Mouse (Mus musculus): ENCODE data around the gene Ccn5. TPM values are rescaled to one million over a fixed set of nuclear protein-coding genes. Genes with fewer than 3 reads are reported as not detected.

The Ccn5 gene
- polyA plus RNA-seq, 1 experiment from 2014 or later, result 1.4 TPM

- H3K9me3 ChIP-seq (replicated peaks), result no peaks in the 10 kb centered on the region
- no peak overlapping the region for H3K9ac ChIP-seq
- no peak overlapping the region for H3K27ac ChIP-seq (replicated peaks)
- 70% methylated on average over 14 of the region's 14 CpGs for WGBS
- no peak for ATAC-seq (ENCODE audit: insufficient number of reproducible peaks, low FRiP score, low TSS enrichment, low read depth)
- no peak overlapping the region for H3K4me2 ChIP-seq (replicated peaks)
- H3K27me3 ChIP-seq, result no peaks in the 10 kb centered on the region; the same call in 1 of the 2 replicates
- no peaks in the 10 kb centered on the region for H3K36me3 ChIP-seq
- peaks cover 9% of the 10 kb centered on the region; the same call in 1 of the 2 replicates for H3K4me1 ChIP-seq
- no peak overlapping the region for H3K4me3 ChIP-seq (replicated peaks)
Observed at GRCm38 (mm10) chr2:163876830-163877498, 56.3 kb downstream of the Ccn5 start.

GRCm38 (mm10) chr2:163880891-163881290, 60.2 kb downstream of the Ccn5 start:
- peaks cover under 1% of the 10 kb centered on the region; the same call in 1 of the 2 replicates for H3K4me1 ChIP-seq
- no peak for ATAC-seq (ENCODE audit: insufficient number of reproducible peaks, low FRiP score, low TSS enrichment, low read depth)
- H3K4me3 ChIP-seq (replicated peaks), result no peak overlapping the region
- H3K27ac ChIP-seq (replicated peaks), result no peak overlapping the region
- H3K9me3 ChIP-seq (replicated peaks), result no peaks in the 10 kb centered on the region
- no peaks in the 10 kb centered on the region; the same call in none of the 2 replicates for H3K27me3 ChIP-seq
- H3K4me2 ChIP-seq (replicated peaks), result no peak overlapping the region
- 79% methylated on average over 6 of the region's 6 CpGs for WGBS
- H3K36me3 ChIP-seq, result no peaks in the 10 kb centered on the region
- no peak overlapping the region for H3K9ac ChIP-seq

Other genes starting within 250 kb of the Ccn5 start
- 36.1 and 39.1 TPM in 2 replicates for gene Ttpal, start 218.5 kb upstream of the Ccn5 start, polyA plus RNA-seq (2015; fragmentation: Nextera tagmentation; extraction: Ambion mirVana)
- 39.4 and 40.8 TPM in 2 replicates for gene Serinc3, start 175.7 kb upstream of the Ccn5 start, polyA plus RNA-seq (2015; fragmentation: Nextera tagmentation; extraction: Ambion mirVana)
- 152 and 155 TPM in 2 replicates for gene Pkig, start 162.5 kb upstream of the Ccn5 start, polyA plus RNA-seq (2015; fragmentation: Nextera tagmentation; extraction: Ambion mirVana)
- 8.1 and 8.4 TPM in 2 replicates for gene Ada, start 70.6 kb upstream of the Ccn5 start, polyA plus RNA-seq (2015; fragmentation: Nextera tagmentation; extraction: Ambion mirVana)
- gene Kcnk15, start 32.8 kb downstream of the Ccn5 start, polyA plus RNA-seq (2015; fragmentation: Nextera tagmentation; extraction: Ambion mirVana), result not detected in 2 replicates
- gene Rims4, start 97.8 kb downstream of the Ccn5 start, polyA plus RNA-seq (2015; fragmentation: Nextera tagmentation; extraction: Ambion mirVana), result 0.17 and 0.29 TPM in 2 replicates
- 291 and 294 TPM in 2 replicates for gene Ywhab, start 174.1 kb downstream of the Ccn5 start, polyA plus RNA-seq (2015; fragmentation: Nextera tagmentation; extraction: Ambion mirVana)
- 2.0 and 2.1 TPM in 2 replicates for gene Pabpc1l, start 204.6 kb downstream of the Ccn5 start, polyA plus RNA-seq (2015; fragmentation: Nextera tagmentation; extraction: Ambion mirVana)
- gene Stk4, start 249.5 kb downstream of the Ccn5 start, polyA plus RNA-seq (2015; fragmentation: Nextera tagmentation; extraction: Ambion mirVana), result 18.2 and 18.7 TPM in 2 replicates

Measured in embryonic facial prominence, embryonic 15.5 days (tissue).